Mouse (Mus musculus): ENCODE data around the gene Emilin2. TPM values are rescaled to one million over a fixed set of nuclear protein-coding genes. Genes with fewer than 3 reads are reported as not detected.

Emilin2 gene
- polyA plus RNA-seq, 1 experiment from 2014 or later = 0.72 TPM

- H3K4me3 ChIP-seq (ENCODE audit: low read depth, low read length) = no peak overlapping the region
- H3K4me2 ChIP-seq (ENCODE audit: low read length) = no peak overlapping the region
- 80% methylated on average over 6 of the region's 6 CpGs for WGBS
- DNase-seq (ENCODE audit: low spot score) (no peak), ATAC-seq (no peak)
- H3K4me1 ChIP-seq (ENCODE audit: control insufficient read depth, insufficient read depth, low read length) = no peaks in the 10 kb centered on the region; the same call in 1 of the 2 replicates
- peaks cover 3% of the 10 kb centered on the region; the same call in 1 of the 2 replicates for H3K9me3 ChIP-seq (replicated peaks; ENCODE audit: control insufficient read depth, low read length)
- no peak overlapping the region for H3K9ac ChIP-seq (ENCODE audit: low read length)
- H3K27ac ChIP-seq (ENCODE audit: low read depth, low read length) = no peak overlapping the region
- H3K36me3 ChIP-seq (ENCODE audit: control insufficient read depth, insufficient read depth, low read length) = no peaks in the 10 kb centered on the region
- no peaks in the 10 kb centered on the region for H3K27me3 ChIP-seq (replicated peaks; ENCODE audit: control insufficient read depth, insufficient read depth, low read length)
Observed at GRCm38 (mm10) chr17:71211962-71212646, 99.7 kb downstream of the Emilin2 start.

- peaks cover 3% of the 10 kb centered on the region; the same call in 1 of the 2 replicates for H3K9me3 ChIP-seq (replicated peaks; ENCODE audit: control insufficient read depth, low read length)
- no peaks in the 10 kb centered on the region; the same call in 1 of the 2 replicates for H3K4me1 ChIP-seq (ENCODE audit: control insufficient read depth, insufficient read depth, low read length)
- H3K4me3 ChIP-seq (ENCODE audit: low read depth, low read length) = no peak overlapping the region
- H3K36me3 ChIP-seq (ENCODE audit: control insufficient read depth, insufficient read depth, low read length) = no peaks in the 10 kb centered on the region
- no peak overlapping the region for H3K4me2 ChIP-seq (ENCODE audit: low read length)
- no peak overlapping the region for H3K27ac ChIP-seq (ENCODE audit: low read depth, low read length)
- 87% methylated on average over 3 of the region's 3 CpGs for whole genome bisulfite sequencing
- no peak for DNase-seq (ENCODE audit: low spot score)
- ATAC-seq = no peak
- H3K9ac ChIP-seq (ENCODE audit: low read length) = no peak overlapping the region
- H3K27me3 ChIP-seq (replicated peaks; ENCODE audit: control insufficient read depth, insufficient read depth, low read length) = no peaks in the 10 kb centered on the region
Observed at GRCm38 (mm10) chr17:71209936-71210335, 101.8 kb downstream of the Emilin2 start.

GRCm38 (mm10) chr17:71208921-71209320 is 102.9 kb downstream of the Emilin2 start:
- no peaks in the 10 kb centered on the region for H3K36me3 ChIP-seq (ENCODE audit: control insufficient read depth, insufficient read depth, low read length)
- H3K9ac ChIP-seq (ENCODE audit: low read length) = no peak overlapping the region
- H3K4me2 ChIP-seq (ENCODE audit: low read length) = no peak overlapping the region
- H3K9me3 ChIP-seq (replicated peaks; ENCODE audit: control insufficient read depth, low read length) = peaks cover 3% of the 10 kb centered on the region; the same call in 1 of the 2 replicates
- H3K27ac ChIP-seq (ENCODE audit: low read depth, low read length) = no peak overlapping the region
- H3K4me3 ChIP-seq (ENCODE audit: low read depth, low read length) = no peak overlapping the region
- DNase-seq (ENCODE audit: low spot score) (no peak), ATAC-seq (no peak)
- 91% methylated on average over 1 of the region's 1 CpGs for WGBS
- no peaks in the 10 kb centered on the region for H3K27me3 ChIP-seq (replicated peaks; ENCODE audit: control insufficient read depth, insufficient read depth, low read length)
- no peaks in the 10 kb centered on the region for H3K4me1 ChIP-seq (ENCODE audit: control insufficient read depth, insufficient read depth, low read length)

GRCm38 (mm10) chr17:71208376-71208775 is 103.4 kb downstream of the Emilin2 start:
- Histone ChIP-seq H3K4me1 (ENCODE audit: control insufficient read depth, insufficient read depth, low read length) (no peaks in the 10 kb centered on the region), H3K36me3 (ENCODE audit: control insufficient read depth, insufficient read depth, low read length) (no peaks in the 10 kb centered on the region), H3K27ac (ENCODE audit: low read depth, low read length) (no peak overlapping the region), H3K4me2 (ENCODE audit: low read length) (no peak overlapping the region), H3K27me3 (replicated peaks; ENCODE audit: control insufficient read depth, insufficient read depth, low read length) (no peaks in the 10 kb centered on the region), H3K9me3 (replicated peaks; ENCODE audit: control insufficient read depth, low read length) (peaks cover 3% of the 10 kb centered on the region; the same call in 1 of the 2 replicates), H3K9ac (ENCODE audit: low read length) (no peak overlapping the region), H3K4me3 (ENCODE audit: low read depth, low read length) (no peak overlapping the region)
- ATAC-seq = no peak
- DNase-seq (ENCODE audit: low spot score) = no peak
- 97% methylated on average over 1 of the region's 1 CpGs for WGBS

GRCm38 (mm10) chr17:71207268-71207667 is 104.5 kb downstream of the Emilin2 start:
- WGBS = 96% methylated on average over 3 of the region's 3 CpGs
- no peak for DNase-seq (ENCODE audit: low spot score)
- H3K36me3 ChIP-seq (ENCODE audit: control insufficient read depth, insufficient read depth, low read length) = no peaks in the 10 kb centered on the region
- no peaks in the 10 kb centered on the region for H3K27me3 ChIP-seq (replicated peaks; ENCODE audit: control insufficient read depth, insufficient read depth, low read length)
- H3K4me2 ChIP-seq (ENCODE audit: low read length) = no peak overlapping the region
- no peaks in the 10 kb centered on the region for H3K4me1 ChIP-seq (ENCODE audit: control insufficient read depth, insufficient read depth, low read length)
- H3K4me3 ChIP-seq (ENCODE audit: low read depth, low read length) = no peak overlapping the region
- H3K27ac ChIP-seq (ENCODE audit: low read depth, low read length) = no peak overlapping the region
- H3K9ac ChIP-seq (ENCODE audit: low read length) = no peak overlapping the region
- ATAC-seq = no peak
- H3K9me3 ChIP-seq (replicated peaks; ENCODE audit: control insufficient read depth, low read length) = peaks cover 3% of the 10 kb centered on the region; the same call in 1 of the 2 replicates

- ATAC-seq = no peak
- WGBS = 86% methylated on average over 12 of the region's 12 CpGs
Observed at GRCm38 (mm10) chr17:71206136-71206893, 105.5 kb downstream of the Emilin2 start.

GRCm38 (mm10) chr17:71204809-71205091 is 107.0 kb downstream of the Emilin2 start:
- Histone ChIP-seq H3K4me3 (ENCODE audit: low read depth, low read length) (no peak overlapping the region), H3K36me3 (ENCODE audit: control insufficient read depth, insufficient read depth, low read length) (no peaks in the 10 kb centered on the region), H3K9me3 (replicated peaks; ENCODE audit: control insufficient read depth, low read length) (peaks cover 3% of the 10 kb centered on the region; the same call in 1 of the 2 replicates), H3K27me3 (replicated peaks; ENCODE audit: control insufficient read depth, insufficient read depth, low read length) (no peaks in the 10 kb centered on the region), H3K27ac (ENCODE audit: low read depth, low read length) (no peak overlapping the region), H3K4me2 (ENCODE audit: low read length) (no peak overlapping the region), H3K4me1 (ENCODE audit: control insufficient read depth, insufficient read depth, low read length) (no peaks in the 10 kb centered on the region), H3K9ac (ENCODE audit: low read length) (no peak overlapping the region)
- ATAC-seq = no peak
- 88% methylated on average over 6 of the region's 6 CpGs for WGBS
- DNase-seq (ENCODE audit: low spot score) = no peak

More at GRCm38 (mm10) chr17:71206136-71206893, 105.5 kb downstream of the Emilin2 start:
- no peak overlapping the region for H3K4me2 ChIP-seq (ENCODE audit: low read length)
- no peak overlapping the region for H3K4me3 ChIP-seq (ENCODE audit: low read depth, low read length)
- H3K4me1 ChIP-seq (ENCODE audit: control insufficient read depth, insufficient read depth, low read length) = no peaks in the 10 kb centered on the region
- no peak overlapping the region for H3K9ac ChIP-seq (ENCODE audit: low read length)
- no peak for DNase-seq (ENCODE audit: low spot score)
- no peaks in the 10 kb centered on the region for H3K27me3 ChIP-seq (replicated peaks; ENCODE audit: control insufficient read depth, insufficient read depth, low read length)
- H3K27ac ChIP-seq (ENCODE audit: low read depth, low read length) = no peak overlapping the region
- H3K9me3 ChIP-seq (replicated peaks; ENCODE audit: control insufficient read depth, low read length) = peaks cover 3% of the 10 kb centered on the region; the same call in 1 of the 2 replicates
- H3K36me3 ChIP-seq (ENCODE audit: control insufficient read depth, insufficient read depth, low read length) = no peaks in the 10 kb centered on the region

GRCm38 (mm10) chr17:71203998-71204808 is 107.6 kb downstream of the Emilin2 start:
- WGBS = 94% methylated on average over 9 of the region's 9 CpGs
- H3K9me3 ChIP-seq (replicated peaks; ENCODE audit: control insufficient read depth, low read length) = peaks cover 3% of the 10 kb centered on the region; the same call in 1 of the 2 replicates
- no peak for DNase-seq (ENCODE audit: low spot score)
- no peak overlapping the region for H3K4me2 ChIP-seq (ENCODE audit: low read length)
- ATAC-seq = no peak
- no peaks in the 10 kb centered on the region for H3K36me3 ChIP-seq (ENCODE audit: control insufficient read depth, insufficient read depth, low read length)
- no peaks in the 10 kb centered on the region for H3K4me1 ChIP-seq (ENCODE audit: control insufficient read depth, insufficient read depth, low read length)
- H3K9ac ChIP-seq (ENCODE audit: low read length) = no peak overlapping the region
- H3K27ac ChIP-seq (ENCODE audit: low read depth, low read length) = no peak overlapping the region
- no peak overlapping the region for H3K4me3 ChIP-seq (ENCODE audit: low read depth, low read length)
- no peaks in the 10 kb centered on the region for H3K27me3 ChIP-seq (replicated peaks; ENCODE audit: control insufficient read depth, insufficient read depth, low read length)
